Comparison of ENCODE assay signal across 9 mouse cellular contexts in the genomic region with DNA sequence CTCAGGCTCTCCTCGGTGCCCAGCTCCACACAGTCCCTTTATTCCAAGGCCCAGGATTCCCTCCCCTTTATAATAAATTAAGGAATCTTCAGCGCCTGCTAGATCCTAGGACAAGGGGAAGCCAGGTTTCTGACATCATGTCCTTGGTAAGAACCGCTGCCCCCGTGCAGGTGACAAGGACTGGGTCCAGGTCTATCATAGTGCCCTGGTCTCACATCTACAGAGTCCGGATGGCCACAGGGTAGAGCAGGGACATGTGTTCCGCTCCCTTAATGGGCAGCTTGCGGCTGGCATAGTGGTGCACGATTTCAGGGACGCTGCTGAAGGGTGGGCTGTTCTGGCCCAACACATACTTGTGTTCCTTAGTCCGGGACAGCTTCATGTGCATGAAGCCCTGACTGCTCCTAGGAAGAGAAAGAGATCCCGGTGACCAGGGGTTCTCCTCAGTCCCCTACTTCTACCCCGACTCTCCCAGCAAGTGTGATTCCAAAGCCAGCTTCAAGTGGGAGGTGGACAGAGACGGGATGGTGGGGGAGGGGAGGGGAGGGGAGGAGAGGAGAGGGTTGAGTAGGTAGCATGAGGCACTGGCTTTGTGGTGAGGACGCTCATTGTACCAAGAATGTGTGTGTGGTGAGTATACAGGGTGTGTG. TPM values are rescaled to one million over a fixed set of nuclear protein-coding genes. Genes with fewer than 3 reads are reported as not detected.
DNase-seq lines count a peak whose midpoint lies in the region; ATAC-seq and TF ChIP-seq lines count a peak whose summit lies in the region.
"Had no signal": no experiment of that assay in that cellular context is flagged by ENCODE, and none has a peak within 500 bp of the region (broad histone marks: within the 10 kb centered on the region; RNA-seq: fewer than 3 reads in every experiment).

No protein-coding gene starts in this region.

- TF ChIP-seq POLR2A in heart, adult 2 months (IDR thresholded peaks at IDR 0.05; ENCODE audit: insufficient read depth, low read depth, low read length): no peak; the same call in 1 of the 2 replicates

- ATAC-seq in forebrain, embryonic 11.5 days (replicated peaks; ENCODE audit: low FRiP score): peak; percentile 49
- peak; percentile 63 for ATAC-seq in limb, embryonic 11.5 days (ENCODE audit: insufficient number of reproducible peaks, low FRiP score, low TSS enrichment, low read depth)
- peak; percentile 26 for ATAC-seq in neural tube, embryonic 13.5 days (ENCODE audit: low read depth)

- intact Hi-C loops in heart, adult 2 months (cut with DNase I): loop anchor here (2.0 to 10.0 kb wide), 2 partner anchors 20 to 276 kb away; a partner anchor contains a TSS
- intact Hi-C loops in heart, postnatal 10 days (cut with DNase I): loop anchor here (2.0 to 10.0 kb wide), 4 partner anchors 20 to 276 kb away; a partner anchor contains a TSS

- no peak for TF ChIP-seq CTCF in heart, adult 2 months (IDR thresholded peaks at IDR 0.05)

- H3K36me3 ChIP-seq in heart, adult 2 months (ENCODE audit: control insufficient read depth, insufficient read depth, low read length): no peaks in the 10 kb centered on the region
- H3K36me3 ChIP-seq in forebrain, embryonic 11.5 days (ENCODE audit: control insufficient read depth, insufficient read depth, low read length): no peaks in the 10 kb centered on the region
- H3K36me3 ChIP-seq in limb, embryonic 11.5 days (ENCODE audit: control insufficient read depth, insufficient read depth, low read length): peaks cover 4% of the 10 kb centered on the region; the same call in 1 of the 2 replicates
- H3K36me3 ChIP-seq in neural tube, embryonic 13.5 days: 0 out of 2 replicates have a peak, but pooled peaks cover 6% of the 10 kb centered on the region

- no peaks in the 10 kb centered on the region for H3K79me2 ChIP-seq in heart, adult 2 months (replicated peaks; ENCODE audit: control insufficient read depth, insufficient read depth, low read length)

- H3K9ac ChIP-seq in heart, adult 2 months (ENCODE audit: low read depth, low read length): peak overlapping the region; percentile 92
- H3K9ac ChIP-seq in forebrain, embryonic 11.5 days (ENCODE audit: low read length): peak overlapping the region; percentile 96
- H3K9ac ChIP-seq in limb, embryonic 11.5 days (ENCODE audit: low read length): peak overlapping the region; percentile 95
- peak overlapping the region; percentile 84 for H3K9ac ChIP-seq in neural tube, embryonic 13.5 days

- TF ChIP-seq EP300 in heart, adult 2 months (IDR thresholded peaks at IDR 0.05; ENCODE audit: insufficient read depth, low read depth, low read length): no peak

- peak overlapping the region; percentile 77 for H3K4me2 ChIP-seq in forebrain, embryonic 11.5 days (ENCODE audit: low read depth, low read length, severe bottlenecking)
- H3K4me2 ChIP-seq in limb, embryonic 11.5 days (ENCODE audit: low read depth, severe bottlenecking): peak overlapping the region; percentile 74
- H3K4me2 ChIP-seq in neural tube, embryonic 13.5 days: peak overlapping the region; percentile 63

- H3K4me1 ChIP-seq in heart, adult 2 months (ENCODE audit: control insufficient read depth, insufficient read depth, low read length): peaks cover 4% of the 10 kb centered on the region; the same call in 1 of the 2 replicates
- peaks cover 30% of the 10 kb centered on the region for H3K4me1 ChIP-seq in forebrain, embryonic 11.5 days (replicated peaks; ENCODE audit: control insufficient read depth, insufficient read depth, low read length)
- H3K4me1 ChIP-seq in limb, embryonic 11.5 days (ENCODE audit: control insufficient read depth, insufficient read depth, low read length): peaks cover 6% of the 10 kb centered on the region; the same call in 1 of the 2 replicates
- H3K4me1 ChIP-seq in neural tube, embryonic 13.5 days (replicated peaks): peaks cover 67% of the 10 kb centered on the region

- no peak for DNase-seq in heart, adult 2 months
- no peak for DNase-seq in heart, postnatal 10 days
- DNase-seq in thymus, postnatal 10 days (ENCODE audit: low spot score in 2 of 2): peak; percentile 15 to 22
- no peak for DNase-seq in thymus, postnatal 0 days (ENCODE audit: low spot score)
- DNase-seq in forebrain, embryonic 11.5 days (ENCODE audit: low spot score): no peak
- DNase-seq in limb, embryonic 11.5 days (ENCODE audit: low spot score): peak; percentile 72
- DNase-seq in right cerebral cortex, postnatal 25 days: no peak

- peak overlapping the region; percentile 98 for H3K27ac ChIP-seq in heart, adult 2 months
- H3K27ac ChIP-seq in forebrain, embryonic 11.5 days (ENCODE audit: low read depth, low read length): peak overlapping the region; percentile 97
- peak overlapping the region; percentile 98 for H3K27ac ChIP-seq in limb, embryonic 11.5 days (replicated peaks; ENCODE audit: low read depth, low read length)
- H3K27ac ChIP-seq in neural tube, embryonic 13.5 days (replicated peaks): peak overlapping the region; percentile 100

- no peaks in the 10 kb centered on the region for H3K9me3 ChIP-seq in forebrain, embryonic 11.5 days (ENCODE audit: control insufficient read depth, low read length)
- no peaks in the 10 kb centered on the region for H3K9me3 ChIP-seq in limb, embryonic 11.5 days (ENCODE audit: control insufficient read depth, low read length)
- no peaks in the 10 kb centered on the region for H3K9me3 ChIP-seq in neural tube, embryonic 13.5 days

- H3K4me3 ChIP-seq in heart, adult 2 months: peak overlapping the region; percentile 61
- H3K4me3 ChIP-seq in forebrain, embryonic 11.5 days (ENCODE audit: low read depth, low read length): peak overlapping the region; percentile 49
- H3K4me3 ChIP-seq in limb, embryonic 11.5 days (ENCODE audit: low read depth, low read length): peak overlapping the region; percentile 50
- H3K4me3 ChIP-seq in neural tube, embryonic 13.5 days: peak overlapping the region; percentile 50

- no peaks in the 10 kb centered on the region for H3K27me3 ChIP-seq in heart, adult 2 months (ENCODE audit: control insufficient read depth, insufficient read depth, low read length)
- H3K27me3 ChIP-seq in forebrain, embryonic 11.5 days (ENCODE audit: control insufficient read depth, insufficient read depth, low read length): no peaks in the 10 kb centered on the region
- no peaks in the 10 kb centered on the region for H3K27me3 ChIP-seq in limb, embryonic 11.5 days (ENCODE audit: control insufficient read depth, insufficient read depth, low read length)
- no peaks in the 10 kb centered on the region for H3K27me3 ChIP-seq in neural tube, embryonic 13.5 days

- 21% methylated on average over 14 of the region's 14 CpGs for WGBS in heart, adult 2 months
- WGBS in forebrain, embryonic 11.5 days: 9% methylated on average over 14 of the region's 14 CpGs
- 11% methylated on average over 14 of the region's 14 CpGs for WGBS in limb, embryonic 11.5 days
- WGBS in neural tube, embryonic 13.5 days: 7% methylated on average over 14 of the region's 14 CpGs

RNA-seq across cellular contexts. Expression of a gene that starts 19.7 kb away (rescaled TPM):
- total RNA-seq in heart, adult 2 months (2021): 1 to 10 TPM; 3.5 to 5.3 TPM
- polyA plus RNA-seq in heart, adult 2 months (2012; rRNA removed): 3.5 and 5.6 TPM in 2 replicates
- 1 to 10 TPM; 7.9 to 9.6 TPM for total RNA-seq in heart, postnatal 10 days (2021)
- polyA plus RNA-seq in thymus, postnatal 0 days (2015; fragmentation: Nextera tagmentation; extraction: Ambion mirVana): 3.4 and 3.9 TPM in 2 replicates
- 5.2 and 6.9 TPM in 2 replicates for polyA plus RNA-seq in forebrain, embryonic 11.5 days (2014; fragmentation: Nextera tagmentation; extraction: Ambion mirVana)
- polyA plus RNA-seq in limb, embryonic 11.5 days (2014; fragmentation: Nextera tagmentation; extraction: Ambion mirVana): 6.2 and 7.9 TPM in 2 replicates
- polyA plus RNA-seq in neural tube, embryonic 13.5 days (2015; fragmentation: Nextera tagmentation; extraction: Ambion mirVana): 12.7 and 17.2 TPM in 2 replicates

RNA-seq across cellular contexts. Expression of a gene that starts 33.8 kb away (rescaled TPM):
- total RNA-seq in heart, adult 2 months (2021): under 1 TPM; 0.10 to 0.34 TPM
- polyA plus RNA-seq in heart, adult 2 months (2012; rRNA removed): 0.51 and 0.73 TPM in 2 replicates
- under 1 TPM; 0.22 to 0.26 TPM for total RNA-seq in heart, postnatal 10 days (2021)
- 0.08 and 0.16 TPM in 2 replicates for polyA plus RNA-seq in thymus, postnatal 0 days (2015; fragmentation: Nextera tagmentation; extraction: Ambion mirVana)
- polyA plus RNA-seq in forebrain, embryonic 11.5 days (2014; fragmentation: Nextera tagmentation; extraction: Ambion mirVana): 0.05 TPM in 1 of 2 replicates, not detected in the other
- polyA plus RNA-seq in limb, embryonic 11.5 days (2014; fragmentation: Nextera tagmentation; extraction: Ambion mirVana): 0.04 and 0.13 TPM in 2 replicates
- polyA plus RNA-seq in neural tube, embryonic 13.5 days (2015; fragmentation: Nextera tagmentation; extraction: Ambion mirVana): 0.06 and 0.13 TPM in 2 replicates

RNA-seq across cellular contexts. Expression of a gene that starts 35.7 kb away (rescaled TPM):
- total RNA-seq in heart, adult 2 months (2021): under 1 TPM; 0.23 to 0.37 TPM
- 1.1 and 1.5 TPM in 2 replicates for polyA plus RNA-seq in heart, adult 2 months (2012; rRNA removed)
- total RNA-seq in heart, postnatal 10 days (2021): under 1 TPM; 0.27 to 0.45 TPM
- 2.1 and 2.3 TPM in 2 replicates for polyA plus RNA-seq in thymus, postnatal 0 days (2015; fragmentation: Nextera tagmentation; extraction: Ambion mirVana)
- polyA plus RNA-seq in forebrain, embryonic 11.5 days (2014; fragmentation: Nextera tagmentation; extraction: Ambion mirVana): not detected in 2 replicates
- 0.72 and 1.0 TPM in 2 replicates for polyA plus RNA-seq in limb, embryonic 11.5 days (2014; fragmentation: Nextera tagmentation; extraction: Ambion mirVana)
- 0.29 TPM in 1 of 2 replicates, not detected in the other for polyA plus RNA-seq in neural tube, embryonic 13.5 days (2015; fragmentation: Nextera tagmentation; extraction: Ambion mirVana)
- total RNA-seq: layer of hippocampus, postnatal 10 days had no signal

RNA-seq across cellular contexts. Expression of a gene that starts 50.6 kb away (rescaled TPM):
- total RNA-seq in heart, adult 2 months (2021): under 1 TPM; 0.18 to 0.21 TPM
- polyA plus RNA-seq in heart, adult 2 months (2012; rRNA removed): 0.18 and 0.23 TPM in 2 replicates
- not detected for total RNA-seq in heart, postnatal 10 days (2021)
- 0.34 TPM in 1 of 2 replicates, not detected in the other for polyA plus RNA-seq in thymus, postnatal 0 days (2015; fragmentation: Nextera tagmentation; extraction: Ambion mirVana)
- not detected in 2 replicates for polyA plus RNA-seq in forebrain, embryonic 11.5 days (2014; fragmentation: Nextera tagmentation; extraction: Ambion mirVana)
- not detected in 2 replicates for polyA plus RNA-seq in limb, embryonic 11.5 days (2014; fragmentation: Nextera tagmentation; extraction: Ambion mirVana)
- polyA plus RNA-seq in neural tube, embryonic 13.5 days (2015; fragmentation: Nextera tagmentation; extraction: Ambion mirVana): not detected in 2 replicates

RNA-seq across cellular contexts. Expression of a gene that starts 51.0 kb away (rescaled TPM):
- under 1 TPM; 0.57 to 0.61 TPM for total RNA-seq in heart, adult 2 months (2021)
- 0.53 and 0.84 TPM in 2 replicates for polyA plus RNA-seq in heart, adult 2 months (2012; rRNA removed)
- under 1 TPM; 0.34 to 0.45 TPM for total RNA-seq in heart, postnatal 10 days (2021)
- polyA plus RNA-seq in thymus, postnatal 0 days (2015; fragmentation: Nextera tagmentation; extraction: Ambion mirVana): 0.30 and 0.61 TPM in 2 replicates
- polyA plus RNA-seq in forebrain, embryonic 11.5 days (2014; fragmentation: Nextera tagmentation; extraction: Ambion mirVana): not detected in 2 replicates
- not detected in 2 replicates for polyA plus RNA-seq in limb, embryonic 11.5 days (2014; fragmentation: Nextera tagmentation; extraction: Ambion mirVana)
- polyA plus RNA-seq in neural tube, embryonic 13.5 days (2015; fragmentation: Nextera tagmentation; extraction: Ambion mirVana): not detected in 2 replicates

Comparison
In these comparisons a context has a peak if more than half of its experiments do, and no peak if none do; other contexts are left out.
1. DNase-seq: peak in thymus, postnatal 10 days (2 of 2) and limb, embryonic 11.5 days (single experiment); none in heart, adult 2 months (0 of 2), heart, postnatal 10 days (0 of 2), thymus, postnatal 0 days (single experiment), forebrain, embryonic 11.5 days (single experiment) and right cerebral cortex, postnatal 25 days (single experiment).
2. Peak in every context shown above with its lines, with median percentiles within 50 percentile points of each other: H3K27ac ChIP-seq, H3K4me3 ChIP-seq, H3K9ac ChIP-seq, ATAC-seq and H3K4me2 ChIP-seq.